Mouse (Mus musculus) erythroblast, embryonic 14.5 days (primary cell): ENCODE measurements around the gene Gpr1. TPM values are rescaled to one million over a fixed set of nuclear protein-coding genes. Genes with fewer than 3 reads are reported as not detected.
"Not testable (repeated sequence)": the region's sequence is repeated elsewhere in the genome, so short reads cannot be mapped to it uniquely, and the experiment has no call there.

Experiments used
- H3K27me3 ChIP-seq: 2 replicates; pipeline ENCODE4 v1.6.1; 2012; ENCODE audit warnings: inconsistent platforms; ENCODE audit not compliant: control insufficient read depth
- H3K36me3 ChIP-seq: 2 replicates; pipeline ENCODE4 v1.6.1; 2012; ENCODE audit warnings: mild to moderate bottlenecking, inconsistent platforms; ENCODE audit not compliant: control insufficient read depth
- H3K4me1 ChIP-seq: 2 replicates; pipeline ENCODE4 v1.6.1; 2012; ENCODE audit warnings: inconsistent platforms; ENCODE audit not compliant: control insufficient read depth
- H3K4me3 ChIP-seq: replicated peaks from 2 replicates; pipeline ENCODE3; 2012; ENCODE audit warnings: moderate library complexity, mild to moderate bottlenecking, inconsistent platforms
- H3K9me3 ChIP-seq: 2 replicates; pipeline ENCODE4 v1.6.1; 2012; ENCODE audit warnings: low read length, inconsistent platforms, mixed read lengths; ENCODE audit not compliant: control insufficient read depth
- GATA1 ChIP-seq: IDR thresholded peaks from 2 replicates; pipeline ENCODE4 v1.6.1; 2012; ENCODE audit warnings: low read length, inconsistent platforms, mixed read lengths
- TAL1 ChIP-seq: IDR thresholded peaks from 3 replicates; pipeline ENCODE4 v1.6.1; 2012; ENCODE audit warnings: low read length, inconsistent platforms, mixed read lengths
- polyA plus RNA-seq: library from polyadenylated mRNA; stranded (reverse); fragments of >175 nt; gene quantifications from 2 replicates; pipeline ENCODE4 v1.2.3, GENCODE M21; 2012

Gpr1 gene
- polyA plus RNA-seq, 1 experiment, result not detected

DNA sequence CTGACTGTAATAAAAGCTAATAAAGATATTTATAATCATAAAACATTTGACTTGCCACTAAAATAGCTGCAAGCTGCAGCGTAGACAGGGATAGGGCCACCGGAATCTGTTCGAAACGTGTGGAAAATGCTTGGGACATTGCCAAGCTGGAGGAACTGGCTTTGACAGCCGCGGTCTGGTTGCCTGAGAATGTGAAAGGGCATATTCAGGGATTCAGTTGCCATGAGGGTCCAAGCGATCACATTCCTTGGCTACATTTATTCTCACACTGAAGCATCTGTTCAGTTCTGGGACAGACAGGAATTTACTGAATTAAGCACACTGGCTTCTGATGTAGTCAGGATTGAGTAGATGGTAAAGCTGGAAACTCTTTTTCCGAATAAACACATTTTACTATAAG, 23.5 kb downstream of the Gpr1 start:
- H3K9me3 ChIP-seq, result no peaks in the 10 kb centered on the region
- TF ChIP-seq GATA1, result no peak
- TF ChIP-seq TAL1, result no peak

GRCm38 (mm10) chr1:63188536-63188935, 25.8 kb downstream of the Gpr1 start:
- no peak for TF ChIP-seq TAL1
- no peak for TF ChIP-seq GATA1
- Histone ChIP-seq H3K36me3 (no peaks in the 10 kb centered on the region), H3K27me3 (no peaks in the 10 kb centered on the region), H3K9me3 (no peaks in the 10 kb centered on the region), H3K4me3 (no peak overlapping the region), H3K4me1 (no peaks in the 10 kb centered on the region)

More for the DNA sequence above, 23.5 kb downstream of the Gpr1 start:
- H3K27me3 ChIP-seq, result no peaks in the 10 kb centered on the region
- H3K36me3 ChIP-seq, result no peaks in the 10 kb centered on the region
- no peak overlapping the region for H3K4me3 ChIP-seq
- no peaks in the 10 kb centered on the region for H3K4me1 ChIP-seq

GRCm38 (mm10) chr1:63185430-63185829, 28.9 kb downstream of the Gpr1 start:
- not testable (repeated sequence) for H3K9me3 ChIP-seq, H3K27me3 ChIP-seq, H3K4me1 ChIP-seq, H3K4me3 ChIP-seq
- peaks cover 17% of the 10 kb centered on the region for H3K36me3 ChIP-seq

- Histone ChIP-seq H3K4me1 (peaks cover 17% of the 10 kb centered on the region), H3K9me3 (no peaks in the 10 kb centered on the region), H3K27me3 (no peaks in the 10 kb centered on the region), H3K36me3 (peaks cover 42% of the 10 kb centered on the region), H3K4me3 (no peak overlapping the region)
- no peak for TF ChIP-seq TAL1
- no peak for TF ChIP-seq GATA1
Measured at GRCm38 (mm10) chr1:63182636-63183270, 31.6 kb downstream of the Gpr1 start.

DNA sequence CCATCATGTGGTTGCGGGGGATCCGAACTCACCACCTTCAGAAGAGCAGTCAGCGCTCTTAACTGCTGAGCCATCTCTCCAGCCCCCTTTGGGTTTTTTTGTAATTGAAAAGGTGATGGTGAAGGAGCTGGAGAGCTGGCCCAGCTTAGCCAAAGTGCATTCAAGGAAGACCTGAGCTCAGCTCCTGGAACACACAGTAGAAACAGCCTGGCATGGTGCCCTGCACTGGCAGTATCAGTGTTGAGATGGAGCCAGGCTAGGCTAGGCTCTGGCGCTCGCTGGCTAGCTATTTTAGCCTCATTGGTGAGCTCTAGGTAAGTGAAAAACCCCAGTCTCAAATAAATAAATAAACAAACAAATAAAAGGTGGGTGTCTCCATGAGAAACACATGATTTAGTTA, 32.1 kb downstream of the Gpr1 start:
- no peak overlapping the region for H3K4me3 ChIP-seq
- no peaks in the 10 kb centered on the region for H3K27me3 ChIP-seq
- peaks cover 43% of the 10 kb centered on the region for H3K36me3 ChIP-seq
- TF ChIP-seq TAL1, result no peak
- no peak for TF ChIP-seq GATA1
- no peaks in the 10 kb centered on the region for H3K9me3 ChIP-seq
- peaks cover 23% of the 10 kb centered on the region for H3K4me1 ChIP-seq

GRCm38 (mm10) chr1:63181480-63181879, 32.9 kb downstream of the Gpr1 start:
- TF ChIP-seq TAL1 (no peak), GATA1 (no peak)
- no peak overlapping the region for H3K4me3 ChIP-seq
- H3K9me3 ChIP-seq, result no peaks in the 10 kb centered on the region
- H3K4me1 ChIP-seq, result peaks cover 24% of the 10 kb centered on the region
- H3K27me3 ChIP-seq, result no peaks in the 10 kb centered on the region
- H3K36me3 ChIP-seq, result peaks cover 43% of the 10 kb centered on the region

DNA sequence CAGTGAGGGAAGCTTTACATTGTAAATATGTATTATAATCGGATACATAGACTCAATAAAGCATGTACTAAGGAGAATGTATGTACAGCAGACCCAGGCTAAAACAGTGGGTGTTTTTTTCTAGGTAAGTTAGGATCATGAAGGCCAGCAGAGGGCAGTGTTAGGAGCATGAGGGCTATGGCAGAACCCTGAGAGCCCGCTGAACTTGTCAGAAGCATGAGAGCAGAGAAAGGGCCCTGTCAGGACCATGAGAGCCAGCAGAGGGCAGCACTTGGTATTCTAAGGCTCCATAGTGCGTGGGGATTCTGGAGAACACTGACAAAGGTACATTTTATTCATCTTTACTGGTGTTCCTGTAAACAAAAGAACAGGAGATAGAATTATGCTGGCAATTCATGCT, 33.3 kb downstream of the Gpr1 start:
- peaks cover 24% of the 10 kb centered on the region for H3K4me1 ChIP-seq
- no peaks in the 10 kb centered on the region for H3K27me3 ChIP-seq
- no peaks in the 10 kb centered on the region for H3K9me3 ChIP-seq
- TF ChIP-seq GATA1 (no peak), TAL1 (no peak)
- H3K4me3 ChIP-seq, result no peak overlapping the region
- peaks cover 43% of the 10 kb centered on the region for H3K36me3 ChIP-seq

- H3K9me3 ChIP-seq, H3K27me3 ChIP-seq, H3K4me3 ChIP-seq: not testable (repeated sequence)
- Histone ChIP-seq H3K4me1 (peaks cover 28% of the 10 kb centered on the region), H3K36me3 (peaks cover 43% of the 10 kb centered on the region)
Measured at GRCm38 (mm10) chr1:63180575-63180974, 33.8 kb downstream of the Gpr1 start.

DNA sequence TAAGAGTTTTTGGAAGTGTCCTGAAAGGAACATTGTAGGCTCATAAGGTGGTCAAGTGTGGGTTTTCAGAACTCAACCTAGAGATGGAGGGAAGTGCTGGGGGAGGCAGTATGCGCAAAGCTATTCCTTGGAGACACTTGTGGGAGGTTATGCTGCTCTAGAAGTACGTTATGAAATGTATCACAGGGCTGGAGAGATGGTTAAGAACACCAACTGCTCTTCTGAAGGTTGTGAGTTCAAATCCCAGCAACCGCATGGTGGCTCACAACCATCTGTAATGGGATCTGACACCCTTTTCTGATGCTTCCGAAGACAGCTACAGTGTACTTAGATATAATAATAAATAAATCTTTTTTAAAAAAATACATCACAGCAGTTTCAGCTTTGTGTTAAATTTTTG, 34.2 kb downstream of the Gpr1 start:
- H3K4me3 ChIP-seq, result no peak overlapping the region
- H3K4me1 ChIP-seq, result peaks cover 32% of the 10 kb centered on the region
- no peaks in the 10 kb centered on the region for H3K27me3 ChIP-seq
- no peaks in the 10 kb centered on the region for H3K9me3 ChIP-seq
- H3K36me3 ChIP-seq, result peaks cover 44% of the 10 kb centered on the region
- TF ChIP-seq TAL1 (no peak), GATA1 (no peak)

DNA sequence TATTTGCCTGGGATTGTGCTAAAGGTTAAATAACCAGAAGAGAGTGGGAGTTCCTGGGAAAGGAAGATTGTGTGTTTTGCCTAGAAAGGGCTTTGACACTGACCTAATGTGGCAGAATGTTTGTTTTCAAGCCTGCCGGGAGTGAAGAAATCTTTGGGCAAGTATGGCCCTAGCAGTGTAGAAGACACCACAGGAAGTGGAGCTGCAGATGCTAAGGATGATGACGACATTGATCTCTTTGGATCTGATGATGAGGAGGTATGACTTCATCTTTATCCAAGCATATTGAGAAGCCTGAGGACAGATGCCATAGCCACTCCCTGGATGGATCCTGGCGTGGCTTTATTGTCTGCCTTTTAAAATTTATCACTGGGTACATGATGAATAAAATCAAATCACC, 36.0 kb downstream of the Gpr1 start:
- Histone ChIP-seq H3K9me3 (no peaks in the 10 kb centered on the region), H3K36me3 (peaks cover 50% of the 10 kb centered on the region), H3K4me1 (peaks cover 41% of the 10 kb centered on the region), H3K27me3 (no peaks in the 10 kb centered on the region), H3K4me3 (peak overlapping the region; percentile 86)
- TF ChIP-seq TAL1, result no peak
- no peak for TF ChIP-seq GATA1
